Mouse (Mus musculus) liver, embryonic 11.5 days (tissue): ENCODE measurements around the gene Nr4a1. TPM values are rescaled to one million over a fixed set of nuclear protein-coding genes. Genes with fewer than 3 reads are reported as not detected.

Source experiments
- ATAC-seq: fragments of 200-750 bp; cut with Nextera tagmentation; replicated peaks from 2 replicates; pipeline ENCODE4 v1.8.0; 2017; ENCODE audit warnings: moderate number of reproducible peaks, mild to moderate bottlenecking, moderate TSS enrichment, moderate library complexity; ENCODE audit not compliant: low FRiP score
- DNase-seq: peaks from one replicate; pipeline ENCODE4 v3.0.0-alpha.2; 2017; ENCODE audit warnings: low spot score
- H3K27ac ChIP-seq: fragments of 300-500 bp; sonication (generic); 2 replicates; pipeline ENCODE4 v1.5.1; 2014; ENCODE audit warnings: mild to moderate bottlenecking, low read depth, low read length, control low read depth
- H3K27me3 ChIP-seq: fragments of 300-500 bp; sonication (generic); replicated peaks from 2 replicates; pipeline ENCODE4 v1.6.1; 2014; ENCODE audit warnings: low read length, mixed read lengths; ENCODE audit not compliant: control insufficient read depth, insufficient read depth
- H3K36me3 ChIP-seq: fragments of 300-500 bp; sonication (generic); 2 replicates; pipeline ENCODE4 v1.6.1; 2014; ENCODE audit warnings: mild to moderate bottlenecking, low read length, moderate library complexity, mixed read lengths; ENCODE audit not compliant: control insufficient read depth, insufficient read depth
- H3K4me1 ChIP-seq: fragments of 300-500 bp; sonication (generic); replicated peaks from 2 replicates; pipeline ENCODE4 v1.6.1; 2014; ENCODE audit warnings: low read length, mixed read lengths; ENCODE audit not compliant: control insufficient read depth, insufficient read depth
- H3K4me2 ChIP-seq: fragments of 300-500 bp; sonication (generic); 2 replicates; pipeline ENCODE4 v1.6.1; 2014; ENCODE audit warnings: mild to moderate bottlenecking, control low read depth, moderate library complexity
- H3K4me3 ChIP-seq: fragments of 300-500 bp; sonication (generic); 2 replicates; pipeline ENCODE4 v1.5.1; 2014; ENCODE audit warnings: low read depth, low read length, control low read depth
- H3K9ac ChIP-seq: fragments of 300-500 bp; sonication (generic); 2 replicates; pipeline ENCODE4 v1.6.1; 2014; ENCODE audit warnings: low read depth, low read length, control low read depth
- H3K9me3 ChIP-seq: fragments of 300-500 bp; sonication (generic); 2 replicates; pipeline ENCODE4 v1.6.1; 2016; ENCODE audit warnings: low read length, inconsistent platforms, mixed read lengths; ENCODE audit not compliant: control insufficient read depth
- WGBS: fragments of 180-500 bp; shearing (Covaris S2); extraction: QIAGEN DNeasy Blood & Tissue Kit; methylation state at CpG from one replicate; pipeline ENCODE4 v1.1.7; 2014; 5-methylcytosine and 5-hydroxymethylcytosine counted together
- polyA plus RNA-seq: library from polyadenylated mRNA; unstranded; fragments of >200 nt; fragmentation: Nextera tagmentation; extraction: Ambion mirVana; gene quantifications from 2 replicates; pipeline ENCODE4 v1.2.1, GENCODE M21; 2014

Nr4a1 gene
- polyA plus RNA-seq, 1 experiment from 2014 or later, result 2.4 TPM

DNA sequence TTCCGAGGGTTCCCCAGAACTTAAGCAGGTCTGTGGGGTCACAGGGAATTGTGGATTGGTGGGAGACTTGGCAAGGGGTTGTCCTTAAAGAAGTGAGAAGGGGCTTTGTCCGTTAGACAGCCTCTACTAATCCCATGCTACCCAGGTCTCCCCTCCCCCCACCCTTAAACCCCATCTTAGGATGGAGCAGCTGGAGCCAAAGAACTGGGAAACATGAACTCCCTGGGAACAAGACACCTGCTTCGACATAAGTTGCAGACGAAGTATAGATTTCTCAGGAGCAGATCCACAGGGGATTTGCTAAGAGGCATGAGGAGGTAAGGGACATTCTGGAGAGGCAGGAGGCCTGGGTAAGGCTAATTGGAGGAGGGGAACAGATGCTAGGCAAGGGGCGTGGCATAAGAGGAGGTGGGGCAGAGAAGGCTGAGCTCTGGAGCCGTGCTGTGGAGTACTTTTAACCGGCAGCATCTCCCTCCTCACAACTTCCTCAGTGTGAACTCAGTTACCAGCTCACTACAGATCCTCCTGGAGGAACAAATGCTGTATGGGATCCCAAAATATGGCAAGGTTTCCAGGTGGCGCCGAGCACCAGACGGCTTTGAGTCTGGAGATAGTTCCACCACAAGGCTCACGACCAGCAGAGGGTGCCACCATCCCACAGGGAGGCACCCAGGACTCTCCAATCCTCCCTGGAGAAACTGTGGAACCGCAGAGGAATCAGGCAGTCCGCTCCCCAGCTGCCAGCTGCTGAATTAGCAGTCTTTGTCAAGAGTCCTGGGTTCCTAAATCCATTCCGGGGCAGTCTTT is 32.6 kb upstream of the Nr4a1 start:
- 0 out of 2 replicates have a peak, but pooled peaks have one; percentile 30 for ATAC-seq
- H3K27ac ChIP-seq, result no peak overlapping the region
- peak overlapping the region; percentile 20; the same call in 1 of the 2 replicates for H3K4me3 ChIP-seq
- H3K27me3 ChIP-seq, result peaks cover 46% of the 10 kb centered on the region
- peak; percentile 69 for DNase-seq
- peak overlapping the region; percentile 64 for H3K4me2 ChIP-seq
- H3K9ac ChIP-seq, result no peak overlapping the region
- no peaks in the 10 kb centered on the region for H3K9me3 ChIP-seq
- H3K36me3 ChIP-seq, result no peaks in the 10 kb centered on the region
- peaks cover 8% of the 10 kb centered on the region for H3K4me1 ChIP-seq
- WGBS, result 7% methylated on average over 14 of the region's 14 CpGs

DNA sequence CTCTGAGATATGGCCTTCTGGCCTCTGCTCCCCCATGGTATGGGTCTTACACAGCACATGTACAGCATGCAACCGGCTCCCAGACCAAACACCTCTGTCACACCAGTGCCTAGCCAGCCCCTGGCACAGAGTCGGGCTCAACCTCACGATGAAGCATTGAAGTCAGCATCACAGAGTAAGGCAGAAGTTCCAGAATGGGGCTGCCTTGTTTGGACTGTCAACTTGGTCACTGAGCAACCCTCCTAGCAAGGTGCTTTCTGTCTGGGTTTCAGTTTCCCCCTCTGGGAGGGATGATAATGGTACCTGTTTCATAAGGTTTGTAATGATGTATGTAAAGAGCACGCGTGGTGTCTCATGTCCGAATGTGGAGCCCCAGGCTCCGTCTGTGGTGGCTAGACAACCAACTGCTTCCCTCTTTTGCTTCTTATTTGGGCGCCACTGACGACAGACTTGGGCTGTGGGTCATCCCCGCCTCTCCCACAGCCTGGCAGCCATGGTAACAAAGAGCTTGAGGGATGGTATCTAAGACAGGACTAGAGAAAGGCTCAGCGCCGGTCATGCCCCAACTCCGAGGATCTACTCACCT is 31.1 kb upstream of the Nr4a1 start:
- H3K9me3 ChIP-seq, result no peaks in the 10 kb centered on the region
- H3K4me1 ChIP-seq, result peaks cover 11% of the 10 kb centered on the region
- H3K4me3 ChIP-seq, result no peak overlapping the region
- no peak overlapping the region for H3K9ac ChIP-seq
- WGBS, result 29% methylated on average over 13 of the region's 13 CpGs
- H3K27me3 ChIP-seq, result peaks cover 49% of the 10 kb centered on the region
- H3K36me3 ChIP-seq, result no peaks in the 10 kb centered on the region
- no peak overlapping the region for H3K27ac ChIP-seq
- H3K4me2 ChIP-seq, result no peak overlapping the region; the same call in 1 of the 2 replicates
- ATAC-seq (no peak), DNase-seq (no peak)

DNA sequence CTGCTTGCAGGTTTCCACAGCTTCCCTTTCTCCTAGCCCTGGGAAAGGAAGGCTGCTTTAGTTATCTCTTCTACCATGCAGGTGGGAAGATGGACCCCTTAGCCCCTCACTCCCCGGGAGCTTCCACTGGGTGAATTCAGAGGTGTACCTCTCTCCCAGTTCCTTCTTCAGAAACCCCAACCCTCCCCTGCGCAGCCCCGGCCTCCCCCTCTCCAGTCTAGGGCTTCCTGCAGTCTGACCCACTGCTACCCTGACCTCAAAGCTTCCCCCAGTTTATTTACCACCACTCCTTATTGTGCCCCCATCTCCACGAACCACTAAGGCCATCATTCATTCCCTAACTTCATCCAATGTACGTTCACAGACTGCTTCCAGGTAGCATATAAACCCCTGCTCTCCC is 30.5 kb upstream of the Nr4a1 start:
- 1% methylated on average over 5 of the region's 5 CpGs for WGBS
- no peak overlapping the region for H3K9ac ChIP-seq
- no peaks in the 10 kb centered on the region for H3K36me3 ChIP-seq
- peaks cover 49% of the 10 kb centered on the region for H3K27me3 ChIP-seq
- peak overlapping the region; percentile 79 for H3K4me2 ChIP-seq
- H3K27ac ChIP-seq, result no peak overlapping the region
- H3K4me1 ChIP-seq, result peaks cover 13% of the 10 kb centered on the region
- peak overlapping the region; percentile 65 for H3K4me3 ChIP-seq
- ATAC-seq (no peak), DNase-seq (no peak)
- H3K9me3 ChIP-seq, result no peaks in the 10 kb centered on the region

DNA sequence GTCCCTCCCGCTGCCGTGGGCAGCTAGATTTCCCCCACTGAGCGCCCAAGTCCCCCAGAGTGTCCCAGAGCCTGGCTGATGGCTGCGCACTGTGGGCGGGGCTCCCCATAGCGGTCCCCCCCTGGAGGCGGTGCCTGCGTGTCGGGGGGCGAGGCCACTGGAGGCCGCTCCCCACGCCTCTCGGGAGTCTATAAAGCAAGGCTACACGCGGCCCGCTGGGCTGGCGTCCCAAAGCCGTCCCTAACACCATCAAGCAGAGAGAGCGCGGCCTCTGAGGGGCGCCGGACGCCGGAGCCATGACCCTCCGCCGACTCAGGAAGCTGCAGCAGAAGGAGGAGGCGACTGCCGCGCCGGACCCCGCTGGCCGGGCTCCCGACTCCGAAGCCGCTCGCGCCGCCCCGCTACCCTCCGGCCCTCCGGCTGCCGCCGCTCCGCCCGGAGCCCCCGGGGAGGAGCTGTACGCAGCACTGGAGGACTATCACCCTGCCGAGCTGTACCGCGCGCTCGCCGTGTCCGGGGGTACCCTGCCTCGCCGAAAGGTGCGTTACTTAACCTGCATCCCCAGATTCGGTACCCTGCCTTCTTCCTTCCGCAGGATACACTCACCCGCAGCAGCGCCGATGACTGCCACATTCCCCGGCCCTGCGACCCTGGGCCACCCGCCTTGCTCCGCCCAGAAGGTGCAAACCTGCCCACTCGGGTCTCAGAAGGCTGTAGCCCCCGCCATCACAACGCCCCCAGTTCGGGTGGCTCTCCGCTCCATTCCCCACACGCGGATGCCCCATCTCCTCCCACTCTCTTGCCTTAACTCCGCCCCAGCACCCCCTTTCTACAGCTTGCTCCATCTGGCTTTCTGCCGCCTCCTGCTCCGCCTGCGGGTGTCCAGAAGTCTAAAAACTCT is 29.8 kb upstream of the Nr4a1 start, which contains the start of gene Grasp:
Gene Grasp (plus strand): TSS at position 183 of the 901 bp plus-strand sequence.
- Histone ChIP-seq H3K27me3 (peaks cover 49% of the 10 kb centered on the region), H3K36me3 (no peaks in the 10 kb centered on the region), H3K27ac (0 out of 2 replicates have a peak within 1 kb of the TSS, but pooled peaks have one; percentile 11), H3K9me3 (no peaks in the 10 kb centered on the region), H3K9ac (peak within 1 kb of the TSS; percentile 59), H3K4me1 (peaks cover 13% of the 10 kb centered on the region), H3K4me2 (peak within 1 kb of the TSS; percentile 79), H3K4me3 (peak within 1 kb of the TSS; percentile 65)
- WGBS, result under 1% methylated on average over 67 of the region's 77 CpGs
- peak; percentile 81 for ATAC-seq
- DNase-seq, result peak; percentile 81

DNA sequence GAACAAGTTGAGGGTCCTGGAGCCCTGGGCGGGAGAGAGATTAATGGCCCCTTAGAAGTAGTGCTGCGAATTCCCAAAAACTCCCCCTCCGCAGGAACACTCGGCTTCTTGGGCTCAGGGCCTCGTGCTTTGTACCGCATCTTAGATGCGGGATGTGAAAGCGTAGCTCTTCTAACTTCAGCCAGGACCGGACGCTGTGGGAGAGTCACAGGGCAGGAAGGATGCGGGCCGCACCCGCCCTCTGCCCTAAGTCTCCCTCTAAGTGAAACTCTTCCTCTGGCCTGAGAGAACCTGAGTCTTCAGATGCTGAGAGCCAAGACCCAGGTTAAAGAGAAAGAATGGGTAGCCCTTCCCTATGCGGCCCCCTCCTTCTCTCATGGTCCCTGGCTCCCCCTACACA is 29.1 kb upstream of the Nr4a1 start:
- 8% methylated on average over 14 of the region's 14 CpGs for WGBS
- H3K9ac ChIP-seq, result peak overlapping the region; percentile 59; the same call in 1 of the 2 replicates
- ATAC-seq (no peak), DNase-seq (no peak)
- H3K4me3 ChIP-seq, result peak overlapping the region; percentile 65
- no peak overlapping the region for H3K27ac ChIP-seq
- H3K4me2 ChIP-seq, result peak overlapping the region; percentile 79
- no peaks in the 10 kb centered on the region for H3K36me3 ChIP-seq
- H3K4me1 ChIP-seq, result peaks cover 13% of the 10 kb centered on the region
- H3K27me3 ChIP-seq, result peaks cover 49% of the 10 kb centered on the region
- H3K9me3 ChIP-seq, result no peaks in the 10 kb centered on the region

DNA sequence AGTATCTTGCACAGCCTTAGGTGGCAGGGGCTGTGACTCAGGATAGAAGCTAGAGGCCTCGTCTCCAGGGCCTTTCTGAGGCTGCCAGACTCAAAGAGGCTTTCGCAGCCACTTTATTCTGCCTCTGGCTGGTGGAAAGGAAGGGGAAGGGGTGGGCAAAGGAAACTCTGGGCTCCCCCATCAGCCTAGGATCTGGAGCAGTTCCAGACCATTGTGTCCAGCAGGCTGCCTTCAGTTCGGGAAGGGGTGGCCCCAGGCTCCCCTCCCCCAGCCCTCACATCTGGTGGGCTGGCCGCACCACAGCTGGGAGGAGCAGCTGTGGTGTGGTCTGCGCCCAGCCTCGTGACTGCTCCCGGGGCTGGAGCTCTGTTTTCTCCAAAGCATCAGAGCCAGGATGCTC is 26.1 kb upstream of the Nr4a1 start:
- H3K9ac ChIP-seq, result no peak overlapping the region
- ATAC-seq, result no peak
- no peak for DNase-seq

DNA sequence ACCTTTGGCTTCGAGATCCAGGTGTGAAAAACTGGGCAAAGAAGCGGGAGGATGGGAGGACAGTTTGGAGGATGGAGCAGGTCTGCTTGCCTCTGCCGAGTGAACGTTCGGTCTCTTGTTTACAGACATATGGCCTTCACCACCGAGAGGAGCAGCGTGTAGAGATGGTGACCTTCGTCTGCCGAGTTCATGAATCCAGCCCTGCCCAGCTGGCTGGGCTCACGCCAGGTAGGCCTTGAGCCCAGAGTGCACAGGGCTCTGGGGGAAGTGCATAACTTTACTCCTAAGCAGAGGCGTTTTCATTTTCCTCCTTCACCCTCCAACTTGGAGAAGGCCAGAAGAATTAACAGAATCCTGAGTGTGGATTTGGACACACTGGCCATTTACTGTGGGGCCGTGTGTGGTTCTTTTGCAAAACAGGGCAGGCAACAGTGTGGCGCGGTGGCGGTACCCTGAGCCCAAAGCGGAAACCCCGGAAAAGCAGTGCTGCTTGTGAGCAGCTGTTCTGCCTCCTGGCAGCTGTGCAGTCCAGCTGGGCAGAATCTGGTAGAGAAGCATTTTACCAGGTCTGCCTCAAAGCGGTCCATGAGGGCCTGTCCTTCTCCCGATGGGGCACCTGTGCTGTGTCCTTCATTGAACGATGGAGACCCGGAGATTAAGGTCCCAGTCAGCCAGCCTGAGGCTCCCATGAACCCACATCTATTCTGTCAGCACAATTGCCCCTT is 25.0 kb upstream of the Nr4a1 start:
- H3K4me2 ChIP-seq, result no peak overlapping the region
- ATAC-seq, result no peak
- peaks cover 27% of the 10 kb centered on the region for H3K27me3 ChIP-seq
- peaks cover 8% of the 10 kb centered on the region for H3K4me1 ChIP-seq
- H3K4me3 ChIP-seq, result no peak overlapping the region
- H3K9me3 ChIP-seq, result no peaks in the 10 kb centered on the region
- no peak overlapping the region for H3K27ac ChIP-seq
- no peak overlapping the region for H3K9ac ChIP-seq
- DNase-seq, result no peak
- 78% methylated on average over 21 of the region's 21 CpGs for WGBS
- peaks cover 4% of the 10 kb centered on the region; the same call in 1 of the 2 replicates for H3K36me3 ChIP-seq

More for the DNA sequence above, 26.1 kb upstream of the Nr4a1 start:
- Histone ChIP-seq H3K4me2 (no peak overlapping the region), H3K27me3 (peaks cover 37% of the 10 kb centered on the region), H3K27ac (peak overlapping the region; percentile 61; the same call in 1 of the 2 replicates), H3K36me3 (peaks cover 4% of the 10 kb centered on the region; the same call in 1 of the 2 replicates), H3K4me3 (no peak overlapping the region), H3K9me3 (no peaks in the 10 kb centered on the region), H3K4me1 (peaks cover 7% of the 10 kb centered on the region)
- WGBS, result 21% methylated on average over 7 of the region's 7 CpGs

DNA sequence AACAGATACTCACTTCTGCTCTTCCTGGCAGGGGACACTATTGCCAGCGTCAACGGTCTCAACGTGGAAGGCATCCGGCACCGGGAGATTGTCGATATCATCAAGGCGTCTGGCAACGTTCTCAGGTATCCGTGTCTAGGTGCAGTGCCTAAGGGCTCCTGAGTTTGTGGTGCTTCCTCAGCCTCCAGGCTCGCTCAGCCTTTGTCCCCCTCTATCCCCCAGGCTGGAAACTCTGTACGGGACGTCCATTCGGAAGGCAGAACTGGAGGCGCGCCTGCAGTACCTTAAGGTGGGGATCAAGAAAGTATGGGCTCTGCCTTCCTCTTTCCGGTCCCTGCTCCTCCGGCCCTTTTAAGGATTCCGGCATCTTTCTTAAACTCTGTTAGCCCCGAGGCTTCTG is 23.6 kb upstream of the Nr4a1 start:
- Histone ChIP-seq H3K4me3 (no peak overlapping the region), H3K9me3 (no peaks in the 10 kb centered on the region), H3K4me1 (peaks cover 8% of the 10 kb centered on the region; the same call in 1 of the 2 replicates), H3K27ac (no peak overlapping the region), H3K36me3 (peaks cover 4% of the 10 kb centered on the region; the same call in 1 of the 2 replicates), H3K4me2 (no peak overlapping the region), H3K9ac (no peak overlapping the region), H3K27me3 (peaks cover 12% of the 10 kb centered on the region)
- WGBS, result 94% methylated on average over 19 of the region's 19 CpGs
- ATAC-seq (no peak), DNase-seq (no peak)
